Mouse (Mus musculus) spleen, adult 2 months (tissue): ENCODE data around the gene Mn1.

Experiments used
- CTCF ChIP-seq: fragments of 200-500 bp; IDR thresholded peaks from 2 replicates; pipeline ENCODE4 v1.5.1; 2011; ENCODE audit warnings: mild to moderate bottlenecking, inconsistent platforms; ENCODE audit not compliant: insufficient read depth, insufficient read length, insufficient replicate concordance; ENCODE audit errors: extremely low read depth
- POLR2A ChIP-seq: fragments of 200-500 bp; IDR thresholded peaks from 2 replicates; pipeline ENCODE4 v1.6.1; 2011; ENCODE audit warnings: low read depth, low read length, inconsistent platforms

GRCm38 (mm10) chr5:111476141-111476540 is 59.0 kb downstream of the Mn1 start:
- no peak for TF ChIP-seq CTCF
- TF ChIP-seq POLR2A = no peak
